Mouse (Mus musculus): Measurements from ENCODE around the gene Atrx. TPM values are rescaled to one million over a fixed set of nuclear protein-coding genes. Genes with fewer than 3 reads are reported as not detected.

Gene Atrx
- polyA plus RNA-seq, 1 experiment = 41.5 TPM

DNA sequence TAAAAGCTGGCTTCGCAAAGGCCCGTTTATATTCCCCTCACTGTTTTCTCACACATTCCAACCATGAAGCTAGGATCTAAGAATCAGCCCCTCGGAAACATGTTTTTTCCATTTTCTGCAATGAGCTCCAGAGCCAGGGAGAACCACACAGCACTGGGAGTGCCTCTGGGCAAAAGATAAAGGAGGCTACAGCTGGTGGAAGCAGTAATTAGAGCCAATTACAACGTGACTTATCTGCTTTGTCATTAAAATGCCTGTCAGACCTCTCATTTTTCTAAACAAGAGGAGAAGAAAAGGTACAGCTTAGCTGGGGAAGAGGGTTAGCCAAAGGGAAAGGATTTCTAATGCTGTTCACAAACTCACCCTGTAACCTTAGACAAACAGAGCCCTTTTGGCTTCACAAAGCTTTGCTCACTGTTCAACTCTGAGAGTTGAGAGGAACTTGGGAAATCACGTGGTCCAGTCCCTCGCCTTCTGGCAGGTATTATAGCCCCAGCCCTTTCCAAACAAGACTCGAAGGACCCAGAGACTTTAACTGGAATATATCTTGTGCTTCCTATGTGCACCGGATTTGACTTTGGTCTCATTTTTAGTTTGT, 134.3 kb downstream of the Atrx start:
- 63% methylated on average over 8 of the region's 8 CpGs for WGBS
- Histone ChIP-seq H3K4me3 (replicated peaks; ENCODE audit: extremely low read depth, low read depth, low read length) (no peak overlapping the region), H3K4me1 (ENCODE audit: control insufficient read depth, insufficient read depth, low read length) (no peaks in the 10 kb centered on the region)
- TF ChIP-seq POLR2A (IDR thresholded peaks at IDR 0.05; ENCODE audit: borderline replicate concordance, extremely low read depth, low read depth, low read length) (no peak), CTCF (IDR thresholded peaks at IDR 0.05; ENCODE audit: insufficient read depth, low read length) (no peak)
- no peak for DNase-seq

DNA sequence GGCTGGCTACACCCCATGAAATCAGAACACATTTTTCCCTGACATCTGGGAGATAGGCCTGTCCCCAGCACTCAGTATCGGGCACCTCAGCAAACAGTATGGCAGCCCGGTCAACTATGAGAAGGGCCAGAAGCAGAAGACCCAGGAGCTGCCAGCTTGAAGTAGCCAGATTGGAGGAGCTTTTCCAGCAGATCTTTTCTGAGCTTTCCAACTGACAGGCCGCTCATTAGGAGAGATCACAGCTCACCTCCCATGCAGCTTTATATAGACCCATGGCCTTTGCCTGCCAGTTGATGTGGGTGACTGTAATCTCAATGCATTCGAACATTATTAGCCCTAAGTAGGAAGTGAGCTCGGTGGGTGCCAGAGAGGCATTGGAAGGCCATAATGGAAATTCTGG, 155.9 kb downstream of the Atrx start:
- no peaks in the 10 kb centered on the region for H3K4me1 ChIP-seq (ENCODE audit: control insufficient read depth, insufficient read depth, low read length)
- no peak for TF ChIP-seq CTCF (IDR thresholded peaks at IDR 0.05; ENCODE audit: insufficient read depth, low read length)
- no peak for TF ChIP-seq POLR2A (IDR thresholded peaks at IDR 0.05; ENCODE audit: borderline replicate concordance, extremely low read depth, low read depth, low read length)
- no peak overlapping the region for H3K4me3 ChIP-seq (replicated peaks; ENCODE audit: extremely low read depth, low read depth, low read length)
- no peak for DNase-seq
- 84% methylated on average over 5 of the region's 5 CpGs for WGBS

DNA sequence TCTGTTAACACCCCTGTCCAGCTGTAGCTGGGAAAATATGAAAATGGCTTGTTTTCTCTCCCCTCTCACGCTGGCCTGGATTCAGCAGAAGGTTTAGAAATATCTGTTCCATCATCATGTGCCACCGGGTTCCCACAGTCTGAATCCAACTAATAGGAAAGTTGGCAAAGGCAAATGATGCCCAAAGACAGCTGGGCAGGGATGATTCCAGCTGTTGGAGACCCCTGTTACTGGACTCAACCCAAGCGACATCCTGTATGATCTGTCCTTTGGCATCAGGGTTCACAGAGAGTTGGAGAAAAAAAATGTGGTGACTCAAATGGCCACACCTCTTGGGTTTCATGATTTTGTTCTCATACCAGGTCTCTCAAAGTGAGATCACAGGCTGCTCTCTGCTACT, 161.3 kb downstream of the Atrx start:
- WGBS = 72% methylated on average over 3 of the region's 3 CpGs
- DNase-seq = no peak
- H3K4me3 ChIP-seq (replicated peaks; ENCODE audit: extremely low read depth, low read depth, low read length) = no peak overlapping the region
- TF ChIP-seq CTCF (IDR thresholded peaks at IDR 0.05; ENCODE audit: insufficient read depth, low read length) (no peak), POLR2A (IDR thresholded peaks at IDR 0.05; ENCODE audit: borderline replicate concordance, extremely low read depth, low read depth, low read length) (no peak)
- peaks cover 3% of the 10 kb centered on the region; the same call in 1 of the 2 replicates for H3K4me1 ChIP-seq (ENCODE audit: control insufficient read depth, insufficient read depth, low read length)

DNA sequence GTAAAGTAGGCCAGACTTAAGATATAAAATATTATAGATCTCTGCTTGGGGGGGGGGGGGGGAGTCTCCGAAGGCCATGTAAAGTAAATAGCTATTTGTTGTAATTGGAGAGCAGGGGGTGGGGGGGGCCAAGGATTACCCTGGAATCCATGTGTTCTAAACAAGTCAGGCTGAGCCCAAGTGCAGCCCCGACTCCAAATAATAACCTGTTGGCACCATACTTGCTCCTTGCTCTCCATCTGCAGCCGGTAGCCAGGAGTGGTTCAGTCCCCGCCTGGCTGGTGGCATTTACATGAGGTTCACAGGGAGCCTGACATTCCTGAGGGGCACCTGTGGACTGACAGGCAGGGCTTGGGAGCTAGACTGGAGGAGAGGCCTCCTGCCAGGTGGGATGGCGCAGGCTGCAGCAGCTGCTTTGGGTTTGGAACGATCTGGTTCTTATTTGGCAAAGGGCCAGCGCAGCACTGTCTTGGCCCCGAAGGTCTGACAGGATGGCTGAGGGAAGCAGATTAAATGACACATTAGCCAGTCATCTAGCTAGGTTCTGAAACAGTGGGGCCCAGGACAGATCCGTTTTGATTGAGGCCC, 161.9 kb downstream of the Atrx start:
- Histone ChIP-seq H3K4me3 (replicated peaks; ENCODE audit: extremely low read depth, low read depth, low read length) (no peak overlapping the region), H3K4me1 (ENCODE audit: control insufficient read depth, insufficient read depth, low read length) (peaks cover 3% of the 10 kb centered on the region; the same call in 1 of the 2 replicates)
- 55% methylated on average over 9 of the region's 9 CpGs for WGBS
- TF ChIP-seq CTCF (IDR thresholded peaks at IDR 0.05; ENCODE audit: insufficient read depth, low read length) (no peak), POLR2A (IDR thresholded peaks at IDR 0.05; ENCODE audit: borderline replicate concordance, extremely low read depth, low read depth, low read length) (no peak)
- DNase-seq = no peak

DNA sequence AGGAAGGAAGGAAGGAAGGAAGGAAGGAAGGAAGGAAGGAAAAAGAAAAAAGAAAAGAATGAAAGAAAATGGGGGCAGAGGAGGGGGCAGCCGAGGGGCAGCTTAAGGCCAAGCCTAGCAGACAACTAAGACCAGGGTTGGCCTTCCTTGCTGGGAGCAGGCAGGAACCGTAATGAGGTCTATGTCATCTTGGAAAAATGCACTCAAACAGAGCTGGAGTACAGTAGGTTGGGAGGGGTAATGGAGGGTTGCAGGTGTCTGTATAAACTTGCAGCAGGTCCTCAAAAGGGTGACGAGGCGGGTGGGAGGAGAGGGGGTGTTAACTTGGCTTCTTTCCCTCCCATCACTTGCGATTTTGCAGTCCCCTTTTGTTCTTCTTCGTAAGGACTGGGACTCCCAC, 163.2 kb downstream of the Atrx start:
- TF ChIP-seq POLR2A (IDR thresholded peaks at IDR 0.05; ENCODE audit: borderline replicate concordance, extremely low read depth, low read depth, low read length) (no peak), CTCF (IDR thresholded peaks at IDR 0.05; ENCODE audit: insufficient read depth, low read length) (no peak)
- DNase-seq = peak; percentile 3
- H3K4me1 ChIP-seq (ENCODE audit: control insufficient read depth, insufficient read depth, low read length) = peaks cover 3% of the 10 kb centered on the region; the same call in 1 of the 2 replicates
- WGBS = 44% methylated on average over 6 of the region's 6 CpGs
- H3K4me3 ChIP-seq (replicated peaks; ENCODE audit: extremely low read depth, low read depth, low read length) = no peak overlapping the region

DNA sequence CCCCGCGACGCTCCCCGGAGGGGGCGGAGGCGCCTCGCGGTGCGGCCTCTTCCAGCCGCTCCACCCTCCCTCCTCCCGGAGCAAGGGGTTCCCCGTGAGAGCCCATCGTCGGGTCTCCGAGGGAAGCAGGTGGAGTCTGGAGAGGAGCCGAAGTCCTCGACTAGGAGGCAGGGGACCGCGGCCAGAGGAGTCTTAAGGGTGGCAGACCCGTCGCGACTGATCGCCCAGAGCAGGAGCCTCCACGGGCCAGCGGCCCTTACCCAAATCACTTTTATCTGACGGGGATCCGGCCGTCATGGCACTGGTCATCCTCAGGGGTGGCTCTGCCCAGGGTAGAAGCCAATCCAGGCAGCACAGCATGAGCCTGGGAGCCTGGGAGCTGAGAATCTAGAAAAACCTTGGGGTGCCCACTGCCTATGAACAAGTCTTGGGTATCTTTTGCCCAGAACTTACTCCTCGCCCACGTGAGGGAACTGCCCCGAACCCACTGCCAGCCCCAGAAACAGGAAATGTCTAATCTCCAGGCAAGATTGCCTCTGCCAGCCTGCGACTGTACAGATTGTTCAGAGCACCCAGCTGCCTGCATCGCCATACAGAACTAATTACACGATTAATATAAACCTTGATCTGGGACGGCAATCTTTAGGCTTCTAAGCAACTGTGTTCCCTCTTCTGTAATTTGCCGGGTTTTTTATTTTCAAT, 164.0 kb downstream of the Atrx start:
- DNase-seq = peak; percentile 5

DNA sequence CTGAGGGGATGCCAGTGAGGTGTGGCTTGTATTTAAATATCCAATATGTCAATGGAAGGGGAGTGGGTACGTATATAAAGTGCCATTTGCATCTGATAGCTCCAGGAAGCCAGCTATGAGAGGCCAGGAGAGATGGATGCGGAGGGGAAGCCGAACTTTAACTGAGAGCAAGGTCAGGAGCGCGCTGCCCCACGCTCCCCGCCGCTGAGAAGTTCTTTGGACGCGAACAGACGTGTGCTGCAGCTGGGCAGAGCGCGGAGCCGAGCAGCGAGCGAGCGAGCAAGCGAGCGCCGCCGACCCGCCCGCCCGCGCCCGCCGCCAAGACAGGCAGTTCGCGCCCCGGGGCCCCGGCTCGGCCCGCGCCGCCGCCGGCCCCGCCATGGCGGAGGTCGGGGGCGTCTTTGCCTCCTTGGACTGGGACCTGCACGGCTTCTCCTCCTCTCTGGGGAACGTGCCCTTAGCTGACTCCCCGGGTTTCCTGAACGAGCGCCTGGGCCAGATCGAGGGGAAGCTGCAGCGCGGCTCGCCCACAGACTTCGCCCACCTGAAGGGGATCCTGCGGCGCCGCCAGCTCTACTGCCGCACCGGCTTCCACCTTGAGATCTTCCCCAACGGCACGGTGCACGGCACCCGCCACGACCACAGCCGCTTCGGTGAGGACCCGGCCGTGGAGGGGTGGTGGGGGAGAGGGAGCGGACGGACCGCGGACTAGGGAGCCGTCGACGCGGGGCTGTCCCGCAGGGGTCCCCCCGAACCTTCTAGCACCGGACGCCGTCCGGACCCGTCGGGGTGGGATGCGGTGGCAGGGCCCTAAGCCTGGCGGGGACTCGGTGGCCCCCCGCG, 164.8 kb downstream of the Atrx start, which contains the start of gene Fgf16:
Gene Fgf16, plus strand, starts transcription at position 118 of the 843 bp plus-strand sequence.
- no peak for TF ChIP-seq CTCF (IDR thresholded peaks at IDR 0.05; ENCODE audit: insufficient read depth, low read length)
- TF ChIP-seq POLR2A (IDR thresholded peaks at IDR 0.05; ENCODE audit: borderline replicate concordance, extremely low read depth, low read depth, low read length) = no peak
- peak; percentile 10 for DNase-seq
- H3K4me3 ChIP-seq (replicated peaks; ENCODE audit: extremely low read depth, low read depth, low read length) = peak within 1 kb of the TSS; percentile 41
- 19% methylated on average over 86 of the region's 86 CpGs for WGBS
- peaks cover 3% of the 10 kb centered on the region; the same call in 1 of the 2 replicates for H3K4me1 ChIP-seq (ENCODE audit: control insufficient read depth, insufficient read depth, low read length)

More for the DNA sequence above, 164.0 kb downstream of the Atrx start:
- TF ChIP-seq POLR2A (IDR thresholded peaks at IDR 0.05; ENCODE audit: borderline replicate concordance, extremely low read depth, low read depth, low read length) (no peak), CTCF (IDR thresholded peaks at IDR 0.05; ENCODE audit: insufficient read depth, low read length) (no peak)
- Histone ChIP-seq H3K4me3 (replicated peaks; ENCODE audit: extremely low read depth, low read depth, low read length) (peak overlapping the region; percentile 5), H3K4me1 (ENCODE audit: control insufficient read depth, insufficient read depth, low read length) (peaks cover 3% of the 10 kb centered on the region; the same call in 1 of the 2 replicates)
- 27% methylated on average over 36 of the region's 36 CpGs for WGBS

DNA sequence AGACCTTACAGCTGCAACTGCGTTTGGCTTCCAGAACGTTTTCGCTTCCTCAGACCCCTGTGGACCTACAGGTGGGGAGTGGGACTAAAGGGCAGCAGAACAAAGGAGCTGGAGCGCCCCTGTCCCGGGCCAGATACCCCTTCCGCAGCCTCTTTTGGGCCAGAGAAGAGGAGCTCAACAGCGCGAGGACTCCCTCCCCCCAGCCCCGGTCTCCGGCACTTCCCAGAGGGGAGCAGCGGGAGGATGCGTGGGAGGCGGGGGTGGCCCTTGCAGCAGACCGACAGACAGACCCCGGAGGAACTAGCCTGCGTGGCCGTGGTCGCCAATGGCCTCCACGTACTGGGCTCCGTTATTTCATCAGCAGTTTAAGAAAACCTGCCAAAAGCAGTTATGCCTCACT, 165.6 kb downstream of the Atrx start:
- Histone ChIP-seq H3K4me3 (replicated peaks; ENCODE audit: extremely low read depth, low read depth, low read length) (peak overlapping the region; percentile 23), H3K4me1 (ENCODE audit: control insufficient read depth, insufficient read depth, low read length) (peaks cover 3% of the 10 kb centered on the region; the same call in 1 of the 2 replicates)
- WGBS = 19% methylated on average over 20 of the region's 20 CpGs
- TF ChIP-seq CTCF (IDR thresholded peaks at IDR 0.05; ENCODE audit: insufficient read depth, low read length) (no peak), POLR2A (IDR thresholded peaks at IDR 0.05; ENCODE audit: borderline replicate concordance, extremely low read depth, low read depth, low read length) (no peak)
- peak; percentile 5 for DNase-seq
